Mouse (Mus musculus): ENCODE measurements around the gene Fcho2.

DNA sequence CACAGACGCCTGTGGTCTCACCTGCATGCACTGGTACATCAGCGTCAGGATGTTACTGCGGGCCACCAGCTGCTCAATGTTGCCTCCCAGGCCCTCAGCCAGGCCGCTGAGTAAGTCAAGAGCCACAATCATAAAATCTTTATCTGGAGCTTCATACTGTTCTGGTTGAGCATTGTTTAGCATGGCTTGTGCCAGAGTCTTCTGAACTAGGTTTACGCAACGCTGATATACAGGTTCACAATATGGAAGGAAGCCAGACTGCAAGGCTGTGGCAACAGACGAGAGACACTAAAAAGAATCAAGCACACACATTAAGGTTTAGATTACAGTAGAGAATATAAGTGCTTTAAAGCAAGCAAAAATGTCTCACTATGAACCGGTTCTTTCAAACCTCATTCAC is 40.0 kb upstream of the Fcho2 start:
- TF ChIP-seq ZMIZ1 (IDR thresholded peaks at IDR 0.05; ENCODE audit: low read depth, low read length) (no peak), CTCF (IDR thresholded peaks at IDR 0.05 in 2 of 3, conservative IDR thresholded peaks at IDR 0.05 in 1 of 3; ENCODE audit: control insufficient read depth in 1 of 3, insufficient read depth in 1 of 3, low read depth in 2 of 3, low read length in 3 of 3, poor library complexity in 1 of 3, severe bottlenecking in 1 of 3) (no peak), MAZ (IDR thresholded peaks at IDR 0.05; ENCODE audit: low read depth, low read length) (no peak), ZC3H11A (IDR thresholded peaks at IDR 0.05; ENCODE audit: low read depth, low read length) (no peak), POLR2A (IDR thresholded peaks at IDR 0.05; ENCODE audit: control insufficient read depth in 1 of 2, insufficient read depth in 1 of 2, low read depth in 1 of 2, low read length in 2 of 2, poor library complexity in 1 of 2) (no peak), SIN3A (IDR thresholded peaks at IDR 0.05; ENCODE audit: low read length) (no peak), ELF1 (IDR thresholded peaks at IDR 0.05; ENCODE audit: low read depth, low read length) (no peak), CHD1 (IDR thresholded peaks at IDR 0.05; ENCODE audit: low read depth, low read length) (no peak), MEF2A (IDR thresholded peaks at IDR 0.05; ENCODE audit: extremely low read depth, insufficient replicate concordance, low read depth, low read length, poor library complexity, severe bottlenecking) (no peak), HCFC1 (IDR thresholded peaks at IDR 0.05; ENCODE audit: low read depth, low read length) (no peak)
